Mouse (Mus musculus): ENCODE results near the gene Olfr149.
A peak's percentile ranks its signal among the peaks of the same experiment; 100 is the strongest.
"Not testable (repeated sequence)": the region's sequence is repeated elsewhere in the genome, so short reads cannot be mapped to it uniquely, and the experiment has no call there.

Olfr149 gene

DNA sequence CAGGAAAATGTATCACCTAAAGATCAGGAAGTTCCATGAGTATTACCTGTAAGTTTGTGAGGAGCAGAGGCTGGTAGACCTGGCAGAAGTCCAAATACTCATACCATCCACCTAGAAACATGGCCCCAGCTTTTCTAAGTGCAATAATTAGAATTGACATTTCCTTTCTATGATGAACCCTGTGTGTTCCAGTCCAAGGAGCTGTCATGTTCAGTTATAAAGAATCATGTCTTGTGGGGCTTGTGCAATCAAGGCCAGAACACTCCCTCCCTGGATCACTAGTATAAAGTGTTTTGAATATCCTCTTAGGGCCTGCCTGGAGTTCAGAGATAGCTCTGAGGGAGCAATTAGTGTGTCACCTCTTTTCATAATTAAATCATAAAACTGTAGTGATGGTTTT lies at the start of gene Olfr149:
Olfr149 (minus strand) TSS at position 101 of the 400 bp plus-strand sequence.
- no peak for DNase-seq (ENCODE audit: low read depth, low spot score)

DNA sequence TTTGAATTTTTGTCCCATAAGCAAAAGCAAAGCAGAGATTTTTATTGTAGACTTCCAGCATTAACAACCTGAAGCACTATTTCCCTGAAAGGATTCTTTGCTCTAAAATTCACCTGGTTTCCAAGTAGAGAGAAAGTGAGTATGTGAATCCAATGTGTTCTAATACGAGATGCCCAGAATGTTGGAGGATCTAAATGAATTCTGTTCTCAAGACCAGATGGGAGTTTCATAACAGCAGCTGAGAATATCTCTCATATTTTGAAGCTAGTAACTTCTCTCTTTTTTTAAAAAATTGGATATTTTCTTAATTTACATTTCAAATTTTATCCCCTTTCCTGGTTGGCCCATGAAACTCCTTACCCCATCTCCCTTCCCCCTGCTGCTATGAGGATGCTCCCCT lies 39.5 kb upstream of the Olfr149 start:
- DNase-seq (ENCODE audit: low read depth, low spot score), result no peak

- DNase-seq (ENCODE audit: low read depth, low spot score), result no peak
Measured at GRCm38 (mm10) chr9:39745949-39746348, 39.0 kb upstream of the Olfr149 start, which contains the start of gene Olfr967. TSS of gene Olfr967 (plus strand) at chr9:39746249.

GRCm38 (mm10) chr9:39740741-39741140 lies 33.8 kb upstream of the Olfr149 start:
- no peak for DNase-seq (ENCODE audit: low read depth, low spot score)

DNA sequence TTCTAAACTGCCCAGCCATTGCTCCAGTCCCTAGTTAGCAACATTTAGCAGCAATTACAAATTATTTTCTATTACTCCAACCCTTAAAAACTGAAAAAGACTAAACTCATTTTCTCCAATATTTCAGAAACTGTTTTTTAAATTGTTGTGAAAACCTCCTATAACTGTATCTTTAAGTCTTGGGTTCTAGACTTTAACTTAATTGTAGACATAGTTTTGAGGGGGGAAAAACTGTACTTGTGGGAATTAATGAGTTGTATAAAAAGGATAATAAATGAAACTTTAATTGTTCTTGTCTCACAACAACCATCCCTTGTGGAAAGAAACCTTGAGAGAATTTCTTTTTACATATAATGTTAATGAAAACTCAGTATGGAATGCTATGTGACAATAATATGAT lies 23.8 kb upstream of the Olfr149 start, which contains the start of gene Olfr150:
Olfr150 (plus strand) TSS at position 301 of the 400 bp plus-strand sequence.
- DNase-seq (ENCODE audit: low read depth, low spot score), result no peak

DNA sequence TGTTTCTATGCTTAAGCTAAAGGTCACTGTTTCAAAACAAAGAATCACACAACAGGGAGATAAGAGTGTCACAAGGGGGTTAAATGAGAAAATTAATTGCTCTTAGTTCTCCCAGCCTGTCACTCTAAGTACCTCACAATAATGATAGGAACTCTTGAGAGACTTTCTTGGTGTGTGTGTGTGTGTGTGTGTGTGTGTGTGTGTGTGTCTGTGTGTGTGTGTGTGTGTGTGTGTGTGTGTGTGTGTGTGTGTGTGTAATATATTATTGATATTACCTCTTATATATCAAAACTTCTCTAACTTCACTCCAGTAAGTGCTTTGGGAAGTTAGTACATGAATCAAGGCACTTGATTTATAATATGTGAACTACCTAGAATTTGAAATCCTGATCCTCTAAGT lies 4.1 kb upstream of the Olfr149 start, which contains the start of gene Olfr965:
Olfr965 (plus strand) TSS at position 301 of the 400 bp plus-strand sequence.
- DNase-seq (ENCODE audit: low read depth, low spot score), result no peak

DNA sequence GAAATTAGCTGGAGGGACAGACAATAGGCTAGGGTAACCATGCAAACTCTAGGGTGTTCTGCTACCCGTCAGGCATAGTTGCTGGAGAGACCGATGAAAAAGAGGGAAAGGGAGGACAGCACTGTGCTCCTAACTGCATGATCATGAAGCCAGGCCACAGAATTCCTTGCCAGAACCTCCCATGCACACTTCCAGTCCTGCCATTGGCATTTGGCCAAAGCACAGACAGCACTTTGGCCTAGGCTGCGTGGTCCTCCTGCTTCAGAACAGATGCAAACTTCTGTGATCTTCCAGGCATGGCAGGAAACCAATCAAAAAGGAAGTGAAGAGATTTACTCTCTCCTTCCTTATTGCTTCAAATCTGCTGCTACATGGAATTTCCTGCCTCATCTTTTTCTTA lies 2.0 kb upstream of the Olfr149 start:
- DNase-seq (ENCODE audit: low read depth, low spot score), result peak; percentile 20

DNA sequence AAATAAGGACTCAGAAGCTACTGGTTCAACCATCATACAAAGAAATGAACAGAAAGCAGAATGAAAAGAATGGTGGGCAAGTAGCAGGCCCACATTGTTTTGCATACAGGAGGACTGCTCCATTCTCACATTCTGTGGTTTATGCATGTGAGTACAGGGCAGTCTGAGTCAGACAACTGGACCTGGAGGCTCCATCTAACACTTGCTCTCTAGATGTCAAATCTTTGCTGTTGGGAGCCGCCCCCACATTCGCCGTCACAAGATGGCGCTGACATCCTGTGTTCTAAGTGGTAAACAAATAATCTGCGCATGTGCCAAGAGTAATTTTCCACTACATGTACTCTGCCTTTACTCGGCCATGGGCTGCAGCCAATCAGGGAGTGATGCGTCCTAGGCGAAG lies 5.8 kb downstream of the Olfr149 start:
- not testable (repeated sequence) for DNase-seq (ENCODE audit: low read depth, low spot score)

DNA sequence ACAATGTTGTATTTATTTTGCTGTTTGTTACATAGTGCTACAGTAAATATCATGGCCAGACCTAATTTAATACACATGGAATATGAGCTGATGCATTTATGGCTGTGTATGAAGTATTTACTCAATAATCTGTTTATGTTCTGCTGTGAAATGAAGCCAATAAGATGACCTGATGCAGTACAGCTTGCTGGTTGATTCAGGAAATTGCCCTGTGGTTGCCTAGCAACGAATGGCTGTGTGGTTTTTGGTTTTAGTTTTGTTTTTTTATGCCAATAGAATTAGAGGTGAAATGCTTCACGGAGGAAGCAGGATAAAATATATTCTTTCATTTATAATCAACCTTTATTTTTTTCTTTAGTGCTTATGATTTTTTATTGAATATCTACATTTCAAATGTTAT lies 27.6 kb downstream of the Olfr149 start:
- DNase-seq (ENCODE audit: low read depth, low spot score), result no peak

DNA sequence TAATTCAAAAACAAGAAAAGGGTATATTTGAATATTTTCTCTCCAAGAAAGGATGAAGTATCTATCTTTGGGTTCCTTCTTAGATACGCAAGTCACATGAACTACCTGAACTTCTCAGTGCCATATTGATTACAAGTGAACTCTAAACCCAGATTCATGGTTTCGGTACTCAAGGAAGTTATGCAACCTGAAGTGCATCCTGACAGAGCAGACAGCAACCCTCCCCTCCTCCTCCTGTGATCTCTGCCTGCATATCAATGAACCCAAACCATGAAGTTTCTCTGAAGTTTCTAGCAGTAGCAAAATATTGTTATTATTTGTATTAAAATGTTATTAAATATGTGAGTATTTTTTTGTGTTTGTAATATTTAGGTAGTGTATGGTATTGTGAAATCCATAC lies 28.4 kb downstream of the Olfr149 start:
- DNase-seq (ENCODE audit: low read depth, low spot score), result no peak

GRCm38 (mm10) chr9:39674820-39675219 lies 32.1 kb downstream of the Olfr149 start:
- DNase-seq (ENCODE audit: low read depth, low spot score), result no peak

DNA sequence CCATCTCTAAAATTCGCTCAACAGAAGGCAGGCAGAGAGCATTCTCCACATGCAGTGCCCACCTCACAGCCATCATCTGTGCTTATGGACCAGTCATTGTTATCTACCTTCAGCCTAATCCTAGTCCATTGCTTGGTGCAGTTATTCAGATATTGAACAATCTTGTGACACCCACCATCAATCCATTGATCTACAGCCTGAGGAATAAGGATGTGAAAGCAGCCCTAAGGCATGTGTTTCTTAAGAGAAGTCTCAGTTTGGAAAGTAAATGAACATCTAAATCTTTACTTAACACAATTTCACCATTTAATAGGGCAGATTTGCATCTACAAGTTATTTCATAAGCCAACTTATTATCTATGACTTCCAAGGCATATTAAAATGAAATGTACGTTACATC lies 37.2 kb downstream of the Olfr149 start:
- DNase-seq (ENCODE audit: low read depth, low spot score), result no peak

GRCm38 (mm10) chr9:39666905-39667304 lies 40.0 kb downstream of the Olfr149 start, which contains the start of gene Olfr963:
TSS of gene Olfr963 (plus strand) at chr9:39667205.
- DNase-seq (ENCODE audit: low read depth, low spot score), result no peak

DNA sequence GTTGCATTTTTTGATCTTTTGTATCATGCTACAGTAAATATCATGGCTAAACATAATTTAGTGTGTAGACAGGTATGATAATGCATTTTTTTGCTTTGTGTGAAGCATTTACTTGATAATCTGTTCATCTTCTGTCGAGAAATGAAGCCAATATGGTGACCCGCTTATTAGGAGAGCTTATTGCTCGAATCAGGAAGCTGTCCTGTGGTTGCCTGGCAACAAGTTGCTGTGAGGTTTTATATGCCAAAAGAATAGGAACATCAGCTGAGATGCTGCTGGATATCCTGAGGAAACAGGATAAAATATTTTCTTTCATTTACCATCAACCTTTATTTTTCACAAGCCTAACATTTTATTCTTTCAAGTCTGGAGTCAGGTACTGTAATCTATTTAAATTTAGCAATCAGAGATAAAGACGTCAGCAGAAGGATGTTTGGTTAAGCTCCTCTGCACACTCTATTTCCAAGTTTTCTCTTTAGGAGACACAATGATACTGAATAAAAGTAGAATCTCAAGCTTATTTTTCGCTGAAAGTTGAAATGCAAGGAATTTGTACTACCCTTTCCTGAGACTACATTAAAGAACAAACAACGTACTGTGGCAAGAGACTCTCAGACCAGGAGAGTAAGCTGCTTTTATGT lies 52.0 kb downstream of the Olfr149 start:
- no peak for DNase-seq (ENCODE audit: low read depth, low spot score)

All from skeletal muscle tissue, adult 2 months (tissue).